Mouse (Mus musculus) kidney, adult 9 months (tissue): ENCODE data around the gene Nynrin.

Experiments used
- DNase-seq: peaks from one replicate; pipeline ENCODE4 v3.0.0; 2022

Nynrin gene

DNA sequence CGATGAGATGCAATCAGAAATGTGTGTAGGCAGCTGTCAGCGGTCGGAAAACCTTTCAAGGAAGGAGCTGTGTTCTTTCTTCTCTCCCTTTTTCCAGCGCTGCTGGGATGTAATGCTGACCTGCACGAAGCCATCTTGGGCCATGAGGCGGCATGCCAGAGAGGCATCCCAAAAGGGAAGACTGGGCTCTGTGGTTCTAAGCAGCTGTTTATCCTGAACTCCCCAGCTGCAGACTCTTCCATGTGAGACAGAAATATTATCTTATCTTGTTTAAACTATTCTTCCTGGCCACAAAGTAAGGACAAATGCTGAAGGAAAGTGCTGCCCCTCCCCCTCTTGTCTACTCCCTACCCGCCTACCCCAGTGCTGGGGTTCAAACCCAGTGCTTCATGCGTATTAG, 27.2 kb downstream of the Nynrin start:
- no peak for DNase-seq

DNA sequence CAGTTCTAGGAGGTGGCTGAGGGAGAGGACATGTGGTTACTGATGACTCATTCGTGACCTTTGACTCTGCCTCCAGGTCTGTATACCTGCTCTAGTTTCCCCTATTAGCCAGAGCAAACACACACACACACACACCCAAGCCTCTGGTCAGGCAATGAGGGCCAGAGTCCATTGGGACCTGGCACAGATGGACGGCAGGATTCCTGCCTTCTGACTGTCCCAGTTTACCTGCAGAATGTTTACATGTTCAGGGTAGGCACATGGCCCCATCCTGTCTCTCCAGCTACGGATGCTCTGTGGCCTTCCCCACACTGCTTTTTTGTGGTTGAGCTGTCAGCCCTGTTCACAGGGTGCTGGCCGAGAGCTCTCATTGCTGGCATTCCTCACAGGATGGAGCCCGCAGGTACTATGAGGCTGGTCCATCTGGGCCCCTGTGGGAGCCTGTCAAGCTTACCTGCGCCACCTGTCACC, 28.4 kb downstream of the Nynrin start:
- DNase-seq: peak; percentile 79

- DNase-seq: no peak
These were observed 29.4 kb downstream of the Nynrin start for GRCm38 (mm10) chr14:55883149-55883661.

GRCm38 (mm10) chr14:55883663-55884062, 29.9 kb downstream of the Nynrin start:
- DNase-seq: no peak

- DNase-seq: peak; percentile 69
These were observed 30.4 kb downstream of the Nynrin start, which contains the start of gene Cbln3 for GRCm38 (mm10) chr14:55884166-55884565. TSS of gene Cbln3 (minus strand) at chr14:55884392.

DNA sequence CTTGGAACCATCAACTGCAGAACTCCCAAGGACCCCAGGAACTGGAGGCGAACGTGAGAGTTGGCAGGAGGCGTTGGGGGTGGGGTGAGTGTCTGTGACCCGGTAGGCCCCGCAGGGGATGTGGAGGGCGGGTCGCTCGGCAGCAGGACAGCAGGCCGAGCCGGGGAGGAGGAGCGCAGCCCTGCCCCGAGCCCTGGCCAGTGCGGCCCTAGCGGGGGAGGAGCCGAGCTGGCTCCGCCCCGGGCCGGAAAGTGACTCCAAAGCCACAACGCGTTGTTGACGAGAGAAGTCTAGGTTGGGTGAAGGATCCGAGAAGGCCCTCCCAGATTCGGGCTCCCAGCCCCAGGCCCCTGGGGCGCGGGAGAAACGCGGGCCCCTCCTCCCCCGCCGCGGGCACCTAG, 30.9 kb downstream of the Nynrin start, which contains the start of gene Khnyn:
Gene Khnyn (plus strand): TSS at position 235 of the 401 bp plus-strand sequence.
- DNase-seq: peak; percentile 96

DNA sequence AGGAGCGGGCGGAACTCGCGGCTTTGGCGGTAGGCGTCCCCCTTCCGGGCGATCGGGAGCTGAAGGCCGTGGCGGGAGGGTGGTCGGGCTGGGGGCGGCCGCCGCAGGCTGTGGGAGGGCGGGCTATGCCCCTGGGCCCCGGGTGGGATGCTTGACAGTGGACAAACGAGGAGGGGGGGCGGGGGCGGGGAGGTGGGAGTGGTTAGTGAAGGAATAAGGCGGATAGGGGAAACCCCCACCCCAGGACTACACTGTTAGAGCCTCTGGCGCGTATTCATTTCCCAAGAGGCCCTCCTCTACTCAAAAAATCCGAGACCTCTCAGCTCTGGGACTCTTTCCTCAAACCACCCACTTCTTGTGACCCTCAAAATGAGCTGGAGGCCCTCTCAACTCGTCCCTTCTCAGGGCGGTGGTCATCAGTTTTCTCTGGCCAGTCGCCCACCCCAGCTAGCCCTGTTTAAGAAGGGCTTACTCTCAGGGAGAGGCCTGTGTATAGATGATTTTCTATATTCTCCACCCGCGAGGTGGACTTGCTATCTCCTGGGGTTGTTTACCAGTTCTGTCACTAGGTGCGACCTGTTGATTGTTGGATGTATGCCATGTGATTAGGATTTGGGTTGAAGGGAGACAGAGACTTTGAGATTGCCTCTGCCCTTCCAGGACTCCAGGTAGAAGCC, 31.4 kb downstream of the Nynrin start:
- DNase-seq: peak; percentile 38

GRCm38 (mm10) chr14:55885791-55886271, 32.0 kb downstream of the Nynrin start:
- DNase-seq: peak; percentile 67

DNA sequence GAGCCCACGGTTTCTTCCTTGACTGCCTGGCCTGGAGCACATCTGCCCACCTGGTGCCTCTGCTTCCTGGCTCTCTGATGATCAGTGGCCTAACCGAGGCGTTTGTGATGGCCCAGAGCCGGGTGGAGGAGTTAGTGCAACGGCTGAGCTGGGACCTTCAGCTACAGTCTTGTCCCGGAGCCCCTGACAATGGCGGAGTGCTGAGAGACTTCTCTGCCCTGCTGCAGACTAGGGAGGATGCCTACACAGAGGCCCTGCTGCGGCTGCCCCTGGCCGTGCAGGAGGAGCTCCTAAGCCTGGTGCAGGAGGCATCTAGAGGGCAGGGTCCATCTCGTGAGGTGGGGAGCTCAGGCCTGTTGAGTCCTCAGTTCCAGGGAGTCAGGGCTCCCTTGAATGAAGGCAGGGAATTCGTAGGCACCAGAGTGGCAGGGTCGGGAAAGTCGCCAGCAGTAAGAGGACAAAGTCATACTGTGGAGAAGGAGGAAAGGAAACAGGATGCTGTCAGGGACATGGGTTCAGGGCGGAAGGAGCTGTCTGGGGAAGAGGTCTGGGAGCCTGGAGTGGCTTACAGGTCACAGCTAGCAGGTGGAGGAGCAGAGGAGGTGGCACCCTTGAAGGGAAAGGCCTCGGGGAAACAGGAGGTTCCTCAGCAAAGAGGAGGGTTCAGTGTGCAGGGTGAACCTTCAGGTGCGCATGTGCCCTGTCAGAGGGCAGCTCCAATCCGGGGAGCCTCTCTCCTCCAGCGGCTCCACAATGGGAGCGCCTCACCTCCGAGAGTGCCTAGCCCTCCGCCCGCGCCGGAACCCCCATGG, 33.0 kb downstream of the Nynrin start:
- no peak for DNase-seq

DNA sequence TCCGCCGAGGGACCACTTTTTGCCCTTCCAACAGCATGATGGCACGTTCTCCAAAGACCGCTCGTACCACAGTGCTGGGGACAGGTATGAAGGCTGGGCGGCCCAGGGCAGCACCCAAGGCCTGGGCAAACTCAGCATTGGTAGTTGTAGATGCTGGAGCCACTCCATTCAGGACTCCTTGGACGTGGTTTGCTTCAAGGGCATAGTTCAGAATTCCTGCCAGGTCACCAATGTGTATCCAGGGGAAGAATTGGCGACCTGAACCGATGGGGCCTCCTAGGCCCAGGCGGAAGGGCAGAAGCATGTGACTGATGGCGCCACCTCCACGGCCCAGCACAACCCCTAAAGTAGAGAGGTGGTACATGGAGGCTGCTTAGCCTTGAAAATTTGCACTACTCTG, 43.9 kb downstream of the Nynrin start:
- DNase-seq: peak; percentile 62

GRCm38 (mm10) chr14:55898947-55899346, 45.1 kb downstream of the Nynrin start:
- no peak for DNase-seq

GRCm38 (mm10) chr14:55899701-55900413, 46.0 kb downstream of the Nynrin start, which contains the start of gene Sdr39u1:
TSS of gene Sdr39u1 (minus strand) at chr14:55900293.
- peak; percentile 93 for DNase-seq

DNA sequence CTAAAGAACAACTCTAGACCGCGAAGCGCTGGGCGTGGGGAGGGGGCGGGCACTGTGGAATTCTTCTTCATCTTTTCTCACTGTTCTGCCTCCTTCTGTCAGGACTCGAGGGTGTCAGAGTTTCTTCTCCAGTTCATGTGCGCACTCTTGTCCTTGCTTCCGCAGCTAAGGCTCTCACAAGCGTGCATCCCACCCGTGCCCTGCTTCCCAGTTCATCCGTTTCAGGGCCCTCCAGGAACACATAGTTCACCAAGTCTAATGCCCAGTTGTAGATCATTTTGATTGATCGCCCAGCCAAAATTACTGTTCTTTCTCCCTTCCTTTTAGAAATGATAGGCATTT, 46.6 kb downstream of the Nynrin start:
- no peak for DNase-seq

DNA sequence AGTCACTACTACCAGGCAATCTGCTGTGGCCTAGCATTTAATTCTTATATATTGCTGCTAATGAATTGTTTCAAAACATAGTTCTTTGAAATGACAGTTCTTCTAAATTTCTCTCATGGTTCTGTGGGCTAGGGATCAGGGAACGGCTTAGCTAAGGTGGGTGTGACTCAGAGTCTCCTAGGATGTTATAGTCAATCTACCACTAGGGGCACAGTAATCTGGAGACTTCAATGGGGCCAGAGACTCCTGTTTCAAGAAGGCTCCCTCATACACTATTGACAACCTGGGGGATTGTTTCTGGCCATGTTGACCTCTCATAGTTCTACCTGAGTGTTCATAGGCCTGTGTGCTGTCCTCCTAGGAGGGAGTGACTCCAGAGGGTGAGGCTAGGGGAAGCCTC, 51.7 kb downstream of the Nynrin start:
- DNase-seq: no peak

DNA sequence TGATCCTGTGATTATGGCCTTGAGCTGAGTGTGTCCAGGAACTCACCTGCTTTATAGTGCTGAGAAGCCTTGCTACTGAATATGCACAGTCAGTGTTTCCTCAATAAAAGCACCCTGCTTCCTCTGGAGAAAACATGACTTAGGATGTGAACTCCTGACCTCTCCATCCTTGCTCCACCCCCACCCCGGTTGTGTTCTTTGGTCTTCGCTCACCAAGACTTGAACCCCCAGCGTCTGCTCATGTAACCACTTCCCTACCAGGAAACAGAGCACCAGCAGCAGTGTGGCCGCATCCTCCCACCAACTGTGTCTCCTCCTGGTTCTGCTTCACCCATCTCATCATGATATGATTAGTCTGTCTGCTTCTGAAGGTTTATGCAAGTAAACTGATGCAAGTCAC, 59.6 kb downstream of the Nynrin start:
- no peak for DNase-seq

DNA sequence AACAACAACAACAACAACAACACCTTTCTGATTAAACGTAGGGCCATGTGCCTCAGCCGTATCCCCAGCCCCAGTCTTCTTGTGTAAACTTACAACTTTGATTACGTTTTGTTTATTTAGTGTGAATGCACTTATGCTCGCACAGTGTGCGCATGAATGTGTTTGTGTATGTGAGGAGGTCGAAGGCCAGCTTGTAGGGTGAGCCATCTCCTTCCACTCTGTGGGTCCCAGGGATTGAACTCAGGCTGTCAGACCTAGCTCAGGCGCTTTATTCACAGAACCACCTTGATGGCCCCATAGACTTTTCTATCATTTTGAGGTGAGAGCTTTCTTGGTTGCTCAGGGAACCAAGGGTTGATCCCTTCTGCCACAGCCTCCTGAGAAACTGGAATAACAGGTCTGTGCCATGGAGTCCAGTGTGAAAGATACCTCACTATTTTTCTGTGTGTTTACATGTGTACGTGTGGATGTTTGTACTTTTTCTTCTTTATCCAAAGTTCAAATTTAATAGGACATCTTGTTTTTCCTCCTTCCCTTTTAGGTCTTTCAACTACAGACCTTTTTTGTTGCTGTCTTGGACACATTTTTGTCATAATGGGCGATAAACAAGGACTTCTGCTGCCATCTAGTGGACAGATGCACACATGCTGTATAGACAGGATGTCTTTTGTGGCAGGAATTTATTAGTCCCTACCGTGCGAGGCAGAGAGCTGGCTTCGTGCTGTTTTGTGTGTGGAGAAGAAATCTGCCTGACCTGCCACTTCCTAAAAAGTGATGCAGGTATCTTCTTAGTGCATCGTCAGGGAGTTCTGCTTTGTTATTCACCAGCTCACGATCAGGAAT, 64.7 kb downstream of the Nynrin start:
- DNase-seq: peak; percentile 90

DNA sequence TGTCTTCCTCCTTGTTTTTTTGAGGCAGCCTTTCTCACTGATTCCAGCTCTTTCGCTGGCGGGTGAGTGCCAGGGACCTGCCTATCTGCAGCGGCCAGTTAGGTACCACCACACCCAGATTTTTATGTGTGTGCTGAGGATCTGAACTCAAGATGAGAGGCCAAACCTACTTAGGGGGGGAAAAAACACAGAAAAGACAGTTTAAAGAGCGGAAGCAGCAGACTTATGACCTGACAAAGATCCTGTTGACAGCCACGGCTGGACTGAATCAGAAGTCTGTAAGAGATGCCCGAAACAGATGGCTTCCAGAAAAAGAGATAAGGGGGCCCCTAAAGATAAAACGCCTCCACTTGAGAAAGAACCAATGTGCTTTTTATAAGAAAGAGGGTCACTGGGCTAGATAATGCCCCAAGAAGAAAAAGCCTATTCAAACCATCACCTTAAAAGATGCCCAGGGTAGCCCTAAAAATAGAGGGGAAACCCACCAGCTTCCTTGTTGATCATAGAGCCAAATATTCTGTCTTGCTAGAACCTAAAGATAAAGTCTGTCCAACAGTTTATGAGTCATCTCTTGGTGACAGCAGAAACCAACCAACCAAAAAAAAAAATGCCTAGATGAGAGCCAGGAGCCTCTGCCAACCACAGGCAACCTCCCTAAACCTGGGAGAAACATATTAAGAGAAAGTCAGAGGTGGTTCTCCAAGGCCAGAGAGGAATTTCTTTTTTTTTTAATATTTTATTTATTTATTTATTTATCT, 68.8 kb downstream of the Nynrin start:
- no peak for DNase-seq
